Mouse (Mus musculus): ENCODE data around the gene Sec14l3. TPM values are rescaled to one million over a fixed set of nuclear protein-coding genes. Genes with fewer than 3 reads are reported as not detected.

Sec14l3 gene
- total RNA-seq, 2 experiments from 2014 or later, result 0.74 to 1.5 TPM

DNA sequence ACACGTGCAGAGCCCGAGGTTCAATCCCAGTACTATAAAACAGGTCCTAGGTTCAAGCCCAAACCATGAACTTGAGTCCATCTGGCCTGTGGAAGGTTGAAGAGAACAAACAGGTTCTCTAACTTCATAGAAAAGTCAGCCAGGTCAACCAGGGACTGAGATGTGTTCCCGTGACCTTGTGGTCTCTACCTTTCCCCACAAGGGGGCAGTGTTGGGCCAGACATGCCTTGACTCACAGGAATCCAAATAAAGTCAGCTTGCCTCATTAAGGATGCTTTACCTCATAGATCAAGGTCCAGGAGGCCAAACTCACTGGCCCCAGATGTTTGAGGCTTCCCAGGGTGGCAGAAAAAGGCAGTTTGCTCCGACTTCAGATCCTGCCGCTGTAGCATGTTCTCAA lies 11.1 kb upstream of the Sec14l3 start:
- DNase-seq (ENCODE audit: low spot score in 2 of 2), result peak; percentile 35 to 82

DNA sequence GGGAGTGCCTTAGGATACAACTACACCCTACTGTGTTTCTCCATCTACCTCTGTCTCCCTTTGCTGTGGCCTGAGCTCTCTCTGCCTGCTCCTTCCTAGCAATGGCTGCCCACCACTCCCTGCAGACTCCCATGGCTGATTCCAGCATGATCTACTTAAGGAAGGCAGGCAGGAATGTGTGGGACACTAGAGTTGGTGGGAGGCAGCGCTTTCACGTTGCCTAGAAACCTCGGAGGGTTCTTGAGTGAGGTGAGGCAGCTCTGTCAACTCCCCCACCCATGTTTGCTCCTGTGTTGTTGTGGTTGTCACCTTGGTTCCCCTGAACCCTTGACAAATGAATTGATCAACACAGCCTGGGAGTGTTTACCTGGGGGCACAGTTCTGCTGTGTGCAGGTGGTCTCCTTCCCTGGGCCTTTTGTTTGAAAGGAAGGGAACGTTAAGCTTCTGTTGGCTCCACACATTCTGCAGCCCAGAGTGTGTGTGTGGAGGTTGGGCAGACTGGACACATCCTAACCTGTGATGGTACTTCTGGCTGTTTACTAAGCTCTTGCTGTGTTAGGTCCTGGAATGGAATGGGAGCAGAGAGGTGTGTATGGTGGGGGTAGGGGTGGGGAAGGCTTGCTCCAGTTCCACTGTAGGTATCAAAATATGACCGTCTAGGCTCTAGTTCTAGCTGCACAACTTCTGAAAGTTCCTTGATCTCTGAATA lies 3.6 kb upstream of the Sec14l3 start:
- no peak for DNase-seq (ENCODE audit: low spot score in 2 of 2)

DNA sequence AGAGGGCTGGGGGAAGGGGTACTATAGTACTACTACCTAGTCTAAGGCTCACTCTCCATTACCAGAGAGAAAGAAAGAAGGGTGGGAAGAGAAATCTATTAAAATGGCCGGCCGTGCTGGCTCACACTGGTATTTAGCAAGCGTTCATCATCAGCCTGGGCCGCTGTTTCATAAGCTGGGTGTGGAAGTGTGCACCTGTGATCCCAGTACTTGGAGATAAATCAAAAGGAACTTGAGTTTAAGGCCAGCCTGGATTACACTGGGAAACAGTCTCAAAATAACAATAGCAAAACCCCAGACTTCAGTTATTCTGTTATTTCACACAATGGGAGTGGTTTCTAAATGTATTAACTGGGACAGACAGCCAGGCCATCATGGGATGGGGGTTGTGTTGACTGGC lies 2.1 kb upstream of the Sec14l3 start:
- no peak for DNase-seq (ENCODE audit: low spot score in 2 of 2)

DNA sequence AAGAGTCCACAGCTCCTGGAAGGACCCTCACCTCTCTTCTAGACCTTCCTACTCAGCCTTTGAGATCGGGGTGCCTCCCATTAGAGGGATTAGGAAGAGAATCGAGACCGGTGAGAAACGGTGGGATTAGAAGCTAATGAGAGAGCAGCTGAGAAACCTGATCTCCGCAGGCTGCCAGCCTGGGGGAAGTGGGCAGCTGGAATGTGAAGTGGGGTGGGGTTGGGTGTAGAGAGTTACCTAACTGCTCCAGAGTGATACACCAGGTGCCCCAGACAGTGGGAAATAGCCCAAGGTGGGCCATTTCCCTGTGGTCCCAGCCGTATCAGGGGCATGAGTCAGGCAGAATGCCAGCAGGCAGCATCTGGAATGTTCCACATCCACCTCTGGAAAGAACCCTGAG lies 1.7 kb upstream of the Sec14l3 start:
- DNase-seq (ENCODE audit: low spot score in 2 of 2), result no peak

DNA sequence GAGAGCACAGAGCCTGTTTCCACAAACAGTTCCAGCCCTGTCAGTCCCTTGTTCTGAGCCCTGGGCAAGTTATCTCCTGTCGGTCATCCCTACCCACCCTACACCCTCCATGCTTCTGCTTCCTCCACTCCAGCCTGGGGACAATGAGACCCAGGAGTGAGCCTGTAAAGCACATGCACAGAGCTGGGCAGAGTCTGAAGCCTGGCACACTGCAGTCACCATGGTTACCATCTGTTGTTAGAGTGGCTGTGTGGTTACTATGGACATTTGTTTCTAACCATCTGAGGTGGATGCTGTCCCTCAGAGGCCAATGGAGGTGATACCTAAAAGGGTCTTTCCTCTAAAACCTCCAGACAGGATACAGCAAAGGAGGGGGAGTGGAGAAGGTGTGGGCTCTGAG lies 5.0 kb downstream of the Sec14l3 start:
- peak; percentile 30 to 59 for DNase-seq (ENCODE audit: low spot score in 2 of 2)

DNA sequence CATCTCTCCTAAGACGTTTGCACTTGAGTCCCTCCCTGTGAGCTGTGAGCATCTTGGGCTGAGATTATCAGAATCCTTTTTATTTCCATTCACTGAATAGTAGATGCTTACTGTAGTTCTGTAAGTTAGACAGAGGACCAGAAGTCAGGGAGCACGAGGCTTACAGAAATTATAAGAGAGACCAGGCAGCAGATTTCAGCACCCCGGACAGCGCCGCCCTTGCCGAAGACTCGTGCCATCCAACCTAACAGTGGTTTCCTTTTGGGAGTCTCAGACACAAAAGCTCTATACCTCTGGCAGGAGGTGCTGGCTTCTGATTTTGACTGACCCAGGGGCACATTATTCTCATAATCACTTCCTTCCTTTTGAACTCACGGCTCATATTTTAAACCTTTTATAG lies 12.0 kb downstream of the Sec14l3 start:
- no peak for DNase-seq (ENCODE audit: low spot score in 2 of 2)

DNA sequence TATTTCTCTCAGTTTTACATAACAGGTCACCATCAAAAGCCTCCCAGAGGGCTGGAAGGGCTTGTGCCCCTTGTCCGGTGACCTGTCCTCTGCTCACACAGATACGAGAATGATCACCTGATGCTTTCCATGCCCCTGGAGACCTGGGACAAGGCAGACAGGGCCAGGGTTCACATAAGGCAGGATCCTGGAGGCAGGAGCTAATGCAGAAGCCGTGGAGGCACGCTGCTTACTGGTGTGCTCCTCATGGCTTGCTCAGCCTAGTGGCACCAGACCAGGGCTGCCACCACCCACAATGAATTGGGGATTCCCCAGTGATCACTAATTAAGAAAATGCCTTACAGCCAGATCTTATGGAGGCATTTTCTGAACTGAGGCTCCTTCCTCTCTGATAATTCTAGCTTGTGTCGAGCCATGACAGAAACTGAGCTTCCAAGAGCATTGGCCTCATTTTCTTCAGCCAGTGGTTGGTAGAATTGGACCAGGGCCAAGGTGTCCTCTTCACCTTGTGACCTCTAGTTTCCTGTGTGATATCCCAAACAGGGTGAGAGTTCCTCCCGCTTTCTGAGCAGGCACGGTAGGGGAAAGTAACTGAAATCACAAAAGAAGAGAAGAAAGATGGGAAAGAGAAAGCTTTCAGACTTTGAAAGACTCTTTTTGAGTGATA lies 13.8 kb downstream of the Sec14l3 start:
- no peak for DNase-seq (ENCODE audit: low spot score in 2 of 2)

DNA sequence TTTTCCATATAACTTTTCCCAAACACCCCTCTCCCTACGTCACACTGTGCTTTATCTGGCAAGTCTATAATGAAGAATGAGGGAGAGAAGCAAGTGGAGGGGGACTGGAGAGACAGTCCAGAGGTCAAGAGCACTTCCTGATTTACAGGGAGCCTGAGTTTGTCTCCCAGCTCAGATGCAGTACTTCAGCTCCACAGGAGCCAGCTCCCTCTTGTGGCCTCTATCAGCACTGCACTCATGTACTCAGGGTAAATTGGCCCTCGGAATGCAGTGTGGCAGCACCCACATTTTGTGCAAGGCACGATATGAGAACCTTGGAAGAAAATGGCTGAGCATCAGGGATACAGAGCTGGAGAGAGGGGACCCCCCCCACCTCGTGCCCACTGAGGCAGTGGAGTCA lies 15.6 kb downstream of the Sec14l3 start:
- DNase-seq (ENCODE audit: low spot score in 2 of 2), result peak; percentile 48 to 85

DNA sequence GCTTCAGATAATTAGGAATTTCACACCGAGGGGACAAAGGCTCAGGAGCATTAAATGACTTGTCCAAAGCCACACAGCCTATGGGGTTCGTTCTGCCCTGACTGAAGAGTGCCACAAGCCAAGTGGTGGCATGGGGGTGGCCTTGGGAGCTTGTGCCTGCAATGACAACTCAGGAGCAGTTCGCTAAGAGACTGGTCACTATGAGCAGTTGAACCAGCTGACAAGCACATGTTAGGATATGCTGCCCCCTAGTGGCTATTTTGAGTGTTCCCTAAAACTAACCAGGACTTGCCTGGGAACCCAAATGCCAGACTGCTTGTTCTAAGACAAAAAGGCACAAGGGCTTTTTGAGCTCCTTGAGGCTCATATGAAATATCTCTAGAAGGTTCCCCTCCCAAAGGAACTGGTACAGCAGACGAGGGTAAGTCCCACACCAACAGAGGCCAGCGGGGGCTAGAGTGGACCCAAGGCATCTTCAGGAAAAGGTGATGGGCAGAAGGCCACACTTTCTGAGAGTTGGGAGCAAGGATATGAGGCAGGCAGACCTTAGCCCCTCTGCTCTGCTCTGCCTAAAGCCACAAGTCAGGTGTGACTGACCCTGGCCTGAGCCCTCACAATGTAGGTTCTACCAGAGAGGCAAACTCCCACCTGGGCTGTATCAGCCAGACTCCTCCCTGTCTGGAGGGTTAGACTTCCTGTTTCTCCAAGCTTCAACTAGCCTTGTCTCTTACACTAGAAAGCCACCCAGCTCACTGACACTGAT lies 18.9 kb downstream of the Sec14l3 start:
- peak; percentile 72 to 88 for DNase-seq (ENCODE audit: low spot score in 2 of 2)

DNA sequence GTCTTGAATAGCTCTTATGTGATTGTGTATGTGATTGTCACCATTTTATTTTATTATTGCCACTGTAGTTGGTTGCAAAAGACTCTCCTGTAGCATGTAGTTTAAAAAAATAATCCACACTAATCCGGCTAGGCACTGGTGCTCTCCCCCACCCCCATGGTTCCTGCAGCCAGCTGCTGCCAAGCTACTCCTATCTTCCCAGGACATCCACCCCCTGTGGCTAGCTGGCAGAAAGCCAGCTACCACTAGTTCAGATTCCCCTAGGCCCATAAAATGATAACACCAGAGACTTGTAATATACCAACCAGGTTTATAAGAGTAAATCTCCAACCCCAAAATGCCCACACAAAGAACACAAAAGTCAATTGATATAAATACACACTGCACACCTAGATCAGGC lies 21.6 kb downstream of the Sec14l3 start:
- DNase-seq (ENCODE audit: low spot score in 2 of 2), result no peak

DNA sequence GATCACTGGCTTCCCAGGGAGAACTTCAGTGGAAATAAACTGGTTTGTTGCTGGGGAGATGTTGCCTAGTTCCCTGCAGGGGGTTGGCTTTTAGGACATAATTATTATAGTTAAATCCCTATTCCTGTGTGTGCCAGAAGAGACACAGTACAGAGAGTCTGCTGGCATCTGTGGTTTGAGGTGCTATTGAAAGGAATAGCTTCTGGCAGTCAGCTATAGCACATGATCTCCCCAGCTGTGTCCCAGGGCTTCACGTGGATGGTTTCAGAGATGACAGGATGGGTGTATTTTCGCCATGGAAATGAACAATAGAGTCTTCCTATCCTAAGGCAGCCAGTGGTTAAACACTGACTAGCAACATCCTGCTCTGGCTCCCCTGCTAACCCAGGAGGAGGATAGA lies 22.6 kb downstream of the Sec14l3 start:
- DNase-seq (ENCODE audit: low spot score in 2 of 2), result peak in 1 of 2 experiments; percentile 74

DNA sequence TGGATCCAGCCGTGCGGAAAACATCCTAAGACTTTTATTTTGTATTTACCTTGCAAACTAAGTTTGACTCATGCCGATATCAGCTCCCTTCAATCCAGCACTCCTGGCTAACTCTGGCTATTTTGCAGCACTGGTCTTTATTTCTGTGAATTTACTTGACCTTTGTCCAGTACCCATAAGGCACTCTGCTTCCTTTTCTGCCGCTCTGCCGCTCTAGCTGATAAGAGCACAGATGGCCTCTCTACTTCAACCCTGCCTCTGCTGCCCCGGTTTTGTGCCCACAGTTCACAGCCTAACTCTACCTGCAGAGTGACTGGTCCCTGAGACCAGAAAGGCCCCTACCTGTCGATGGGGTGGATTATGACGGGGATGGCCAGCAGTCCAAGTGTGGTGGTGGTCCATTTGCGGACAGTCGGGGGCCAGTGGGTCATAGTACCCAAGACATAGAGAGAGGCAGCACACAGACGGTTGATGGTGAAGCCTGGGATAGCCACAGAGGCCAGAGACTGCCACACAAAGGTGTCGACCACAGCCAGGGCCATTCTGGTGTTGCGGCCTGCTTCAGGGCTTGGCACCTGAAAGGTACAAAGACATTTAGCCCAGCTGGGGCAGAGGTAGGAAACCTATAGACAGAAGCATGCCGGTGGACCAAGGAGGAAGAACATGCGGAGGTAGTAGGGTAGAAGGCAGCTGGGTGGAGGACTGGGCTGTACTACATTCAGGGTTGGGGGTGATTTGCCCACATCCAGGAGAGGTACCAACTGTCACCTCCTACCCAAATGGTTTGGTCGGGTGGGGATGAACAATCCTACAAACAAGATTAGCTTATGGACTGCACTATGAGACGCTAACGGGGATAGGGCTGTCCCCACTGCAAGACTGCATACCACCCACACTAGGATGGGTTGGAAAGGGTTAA lies 29.1 kb downstream of the Sec14l3 start:
- DNase-seq (ENCODE audit: low spot score in 2 of 2), result no peak

DNA sequence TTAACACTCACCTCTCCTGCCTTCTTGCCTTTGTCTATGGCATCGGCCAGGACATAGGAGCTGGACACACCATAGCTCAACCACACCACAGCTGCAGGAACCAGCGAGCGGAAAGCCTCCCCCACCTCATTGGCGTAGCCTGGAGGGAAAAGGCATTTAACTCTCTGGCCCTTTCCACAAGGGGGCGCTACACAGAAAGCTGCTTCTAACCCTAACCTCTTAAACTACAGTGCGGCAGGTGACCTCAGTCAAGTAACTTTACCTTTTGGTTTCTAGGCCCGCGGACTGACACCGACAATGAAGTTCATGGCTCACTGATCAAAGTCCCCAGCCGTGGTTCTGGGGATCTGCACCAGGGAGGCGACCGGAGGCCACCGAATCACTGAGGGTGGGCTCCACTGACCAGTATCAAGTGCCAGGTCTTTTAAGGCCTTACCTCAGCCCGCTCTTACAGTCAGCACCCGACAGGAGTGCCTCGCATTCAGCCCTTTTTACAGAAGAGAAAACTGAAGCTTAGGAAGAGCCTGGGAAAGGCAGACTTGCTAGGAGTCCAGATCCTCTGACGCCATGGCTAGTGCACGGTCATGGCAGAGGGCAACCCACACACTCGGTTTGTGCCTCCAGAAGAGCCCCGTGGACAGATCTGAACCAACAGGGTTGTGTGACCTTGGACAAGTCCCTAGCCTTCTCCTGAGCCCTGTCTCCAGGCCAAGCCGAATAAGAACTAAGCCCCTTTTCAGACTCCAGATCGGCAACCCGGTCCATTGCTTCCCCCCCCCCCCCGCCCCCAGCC lies 29.9 kb downstream of the Sec14l3 start:
- DNase-seq (ENCODE audit: low spot score in 2 of 2), result peak; percentile 80 to 85

DNA sequence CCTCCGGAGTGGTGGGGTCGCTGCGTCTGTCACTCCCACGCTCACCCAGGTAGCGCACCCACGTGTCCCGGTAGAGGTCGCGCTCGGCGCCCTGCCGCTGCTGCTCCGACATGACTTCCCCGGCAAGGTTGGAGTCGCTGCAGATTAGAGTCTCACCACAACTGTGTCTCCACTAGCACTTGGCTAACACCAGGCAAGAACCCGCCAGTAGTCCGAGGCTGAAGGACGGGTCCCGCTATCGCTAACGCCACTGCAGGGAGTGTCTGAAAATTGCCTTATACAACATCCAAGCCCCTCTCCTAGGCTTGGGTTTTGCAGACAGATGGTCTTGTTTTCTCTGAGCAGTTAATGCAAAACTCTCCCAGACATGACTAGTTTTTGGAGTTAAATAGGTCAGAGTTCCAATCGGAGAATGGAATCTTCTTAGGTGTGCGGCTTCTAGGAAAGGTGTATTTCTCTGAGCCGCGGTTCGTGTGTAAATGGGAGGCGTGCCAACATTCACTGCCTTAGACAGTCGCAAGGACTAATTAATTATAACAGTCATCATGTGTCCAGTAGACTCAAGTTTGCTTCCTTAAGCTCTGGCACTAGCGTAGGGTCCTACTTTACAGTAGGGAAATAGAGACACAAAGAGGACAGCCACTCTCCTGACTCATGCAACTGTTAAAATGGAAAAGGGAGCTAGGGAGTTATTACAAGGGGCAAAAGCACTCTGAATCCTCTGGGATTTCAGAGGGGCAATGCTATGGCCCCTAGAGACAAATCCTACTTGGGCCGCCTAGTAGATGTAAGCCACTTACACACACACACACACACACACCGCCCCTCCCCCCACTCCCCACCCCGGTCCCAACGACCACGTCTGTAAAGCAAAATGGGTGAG lies 30.8 kb downstream of the Sec14l3 start, which contains the start of gene Mtfp1:
Gene Mtfp1 (minus strand): TSS at position 275 of the 883 bp plus-strand sequence.
- DNase-seq (ENCODE audit: low spot score in 2 of 2), result peak in 1 of 2 experiments; percentile 73

DNA sequence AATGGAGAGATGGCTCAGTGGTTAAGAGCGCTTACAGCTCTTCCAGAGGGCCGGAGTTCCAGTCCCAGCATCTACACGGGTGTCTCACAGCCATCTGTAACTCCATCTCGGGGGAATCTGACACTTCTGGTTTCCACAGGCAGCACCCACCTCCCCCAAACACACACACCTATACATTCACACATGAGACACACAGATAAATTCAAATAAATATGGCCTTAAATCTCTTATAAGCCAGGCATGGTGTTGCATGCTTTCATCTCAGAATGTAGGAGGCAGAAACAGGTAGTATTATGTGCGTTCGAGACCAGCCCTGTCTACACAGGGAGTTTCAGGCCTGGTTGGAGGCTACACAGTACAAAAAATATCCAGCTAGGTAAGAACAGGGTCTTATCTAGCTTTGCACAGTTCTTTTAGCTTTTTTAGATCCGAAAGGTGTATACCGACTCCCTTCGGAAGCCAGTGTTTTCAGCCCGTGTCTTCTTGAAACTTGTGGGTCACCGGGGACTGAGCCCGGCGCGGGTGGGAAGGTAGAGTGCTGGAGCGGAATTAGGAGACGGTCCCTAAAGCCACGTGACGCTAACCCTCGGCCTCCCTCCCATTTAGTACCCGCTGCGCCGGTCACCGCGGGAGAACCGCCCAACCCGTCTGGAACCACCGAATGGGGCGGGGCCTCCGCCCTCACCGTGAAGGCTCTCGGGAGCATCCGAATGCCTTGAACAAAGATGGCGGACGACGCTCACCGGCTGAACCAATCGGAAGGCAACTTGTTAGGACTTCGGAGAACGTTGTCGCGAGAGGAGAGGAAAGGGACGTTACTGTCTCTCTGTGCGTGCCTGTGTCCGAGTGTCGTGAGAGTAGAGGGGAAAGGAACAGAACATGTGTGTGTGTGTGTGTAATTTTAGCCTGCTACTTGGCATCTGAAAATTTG lies 31.7 kb downstream of the Sec14l3 start:
- peak; percentile 98 to 99 for DNase-seq (ENCODE audit: low spot score in 2 of 2)

DNA sequence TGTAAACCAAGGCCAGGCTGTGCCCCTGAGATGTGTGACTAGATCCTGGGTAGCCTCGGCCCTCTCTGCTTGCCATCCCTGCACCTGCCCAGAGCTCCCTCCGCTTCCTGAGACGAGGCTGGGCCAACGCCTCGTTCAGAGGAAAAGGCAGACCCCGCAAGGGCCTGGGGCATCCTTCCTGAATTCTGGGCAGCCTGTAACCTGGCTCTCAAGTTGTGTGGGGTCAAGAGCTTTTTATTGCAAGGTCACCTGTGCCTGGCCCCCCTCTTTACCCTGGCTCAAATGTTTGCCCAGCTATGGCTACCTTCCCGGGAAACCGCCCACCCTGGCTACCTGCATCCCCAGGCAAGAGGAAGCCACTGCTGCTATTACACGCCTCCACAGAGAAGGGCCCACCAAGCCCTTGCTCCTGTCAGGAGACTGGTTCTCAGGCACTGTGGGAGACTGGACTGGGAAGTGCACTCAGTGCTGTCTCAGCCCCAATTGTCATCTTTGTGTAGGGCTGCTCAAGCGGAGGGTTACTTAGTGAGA lies 32.5 kb downstream of the Sec14l3 start:
- no peak for DNase-seq (ENCODE audit: low spot score in 2 of 2)

DNA sequence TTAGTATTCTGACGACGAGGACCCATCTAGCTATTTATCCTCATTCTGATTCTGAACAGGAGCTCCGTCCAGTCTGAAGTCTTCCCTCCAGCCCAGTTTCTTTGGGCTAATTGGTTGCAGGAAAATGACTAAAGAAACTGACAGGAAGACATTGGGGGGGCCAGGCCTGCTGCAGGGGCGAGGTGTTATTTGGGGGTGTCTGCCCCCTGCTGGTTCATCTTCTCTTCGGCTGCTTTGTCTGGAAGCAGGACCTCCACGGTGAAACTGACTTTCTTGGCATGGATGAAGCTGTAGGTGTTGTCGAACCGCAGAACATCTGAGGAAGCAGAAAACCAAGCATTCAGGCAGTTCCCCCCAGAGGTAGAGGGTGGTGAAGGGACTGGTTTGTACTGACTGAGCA lies 33.5 kb downstream of the Sec14l3 start:
- no peak for DNase-seq (ENCODE audit: low spot score in 2 of 2)

DNA sequence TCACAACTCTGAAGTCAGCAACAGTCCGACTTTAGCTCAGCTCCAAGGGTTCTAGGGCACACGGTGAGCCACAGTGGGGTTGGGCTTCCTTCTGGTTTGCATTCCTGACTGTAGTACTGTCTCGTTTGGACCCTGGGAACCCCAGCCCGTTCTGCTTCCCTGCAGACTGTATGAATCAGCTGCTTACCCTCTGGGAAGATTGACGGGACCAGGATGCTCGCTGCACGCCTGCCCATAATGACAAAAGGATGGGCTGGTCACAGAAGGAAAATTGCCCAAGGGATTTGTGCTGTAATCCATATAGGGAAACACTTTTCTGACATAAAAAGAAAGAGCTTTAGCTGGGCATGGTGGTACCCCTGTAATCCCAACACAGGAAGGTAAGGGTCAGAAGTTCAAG lies 34.2 kb downstream of the Sec14l3 start:
- DNase-seq (ENCODE audit: low spot score in 2 of 2), result no peak

All from layer of hippocampus, adult 18-20 months (tissue).